Mouse (Mus musculus) limb, embryonic 10.5 days (tissue): ENCODE measurements around the gene Cops7b. TPM values are rescaled to one million over a fixed set of nuclear protein-coding genes. Genes with fewer than 3 reads are reported as not detected.

Experiments used
- DNase-seq: peaks from one replicate; pipeline ENCODE4 v3.0.0-alpha.2; 2017; ENCODE audit warnings: low spot score
- H3K27ac ChIP-seq: fragments of 300-500 bp; sonication (generic); 2 replicates; pipeline ENCODE4 v1.5.1; 2016; ENCODE audit warnings: mild to moderate bottlenecking
- H3K27me3 ChIP-seq: fragments of 300-500 bp; sonication (generic); 2 replicates; pipeline ENCODE4 v1.6.1; 2016; ENCODE audit warnings: low read depth, mild to moderate bottlenecking; ENCODE audit not compliant: poor library complexity, severe bottlenecking
- H3K36me3 ChIP-seq: fragments of 300-500 bp; sonication (generic); 2 replicates; pipeline ENCODE4 v1.6.1; 2016; ENCODE audit warnings: mild to moderate bottlenecking, moderate library complexity
- H3K4me1 ChIP-seq: fragments of 300-500 bp; sonication (generic); 2 replicates; pipeline ENCODE4 v1.6.1; 2016
- H3K4me3 ChIP-seq: fragments of 300-500 bp; sonication (generic); 2 replicates; pipeline ENCODE4 v1.5.1; 2016; ENCODE audit warnings: mild to moderate bottlenecking, moderate library complexity
- H3K9me3 ChIP-seq: fragments of 300-500 bp; sonication (generic); replicated peaks from 2 replicates; pipeline ENCODE4 v1.6.1; 2016; ENCODE audit warnings: mild to moderate bottlenecking
- WGBS: fragments of 180-500 bp; shearing (Covaris S2); methylation state at CpG from one replicate; pipeline ENCODE4 v1.1.7; 2016; 5-methylcytosine and 5-hydroxymethylcytosine counted together
- microRNA-seq: library from miRNA; unstranded; fragments of <30 nt; microRNA quantifications from one replicate; pipeline ENCODE4, GENCODE M21; 2017
- polyA plus RNA-seq: library from polyadenylated mRNA; unstranded; fragments of >200 nt; fragmentation: Nextera tagmentation; extraction: Ambion mirVana; gene quantifications from 2 replicates; pipeline ENCODE4 v1.2.1, GENCODE M21; 2016

Gene Cops7b
- polyA plus RNA-seq, 1 experiment from 2014 or later: 77.0 TPM

DNA sequence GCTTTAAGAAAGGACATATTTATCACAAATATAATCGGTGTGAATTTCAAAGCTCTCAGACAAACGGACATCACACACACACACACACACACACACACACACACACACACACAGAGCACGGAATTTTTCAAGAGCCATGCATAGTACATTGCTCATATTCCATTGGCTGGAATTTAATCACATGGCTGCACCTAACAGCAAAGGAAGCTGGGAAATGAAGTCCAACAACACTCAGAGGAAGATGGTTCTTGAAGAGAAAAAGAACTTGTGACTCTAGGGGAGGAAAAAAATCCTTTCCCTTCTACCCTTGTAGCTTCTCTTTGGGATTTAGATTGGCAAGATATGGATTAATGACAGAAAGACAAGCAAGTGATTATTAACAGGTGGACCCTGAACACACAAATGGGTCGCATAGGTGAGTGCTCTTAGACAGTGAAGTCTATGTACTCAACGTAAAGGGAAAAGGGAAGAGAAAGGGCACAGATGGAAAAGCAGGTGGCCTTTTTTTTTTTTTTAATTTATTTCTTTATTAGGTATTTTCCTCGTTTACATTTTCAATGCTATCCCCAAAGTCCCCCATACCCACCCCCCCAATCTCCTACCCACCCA is 52.2 kb downstream of the Cops7b start:
- no peak overlapping the region; the same call in 1 of the 2 replicates for H3K4me3 ChIP-seq
- no peak overlapping the region for H3K27ac ChIP-seq
- 56% methylated on average over 6 of the region's 6 CpGs for WGBS
- H3K27me3 ChIP-seq: no peaks in the 10 kb centered on the region
- H3K4me1 ChIP-seq: peaks cover 23% of the 10 kb centered on the region
- H3K9me3 ChIP-seq: no peaks in the 10 kb centered on the region
- DNase-seq: no peak
- no peaks in the 10 kb centered on the region for H3K36me3 ChIP-seq

DNA sequence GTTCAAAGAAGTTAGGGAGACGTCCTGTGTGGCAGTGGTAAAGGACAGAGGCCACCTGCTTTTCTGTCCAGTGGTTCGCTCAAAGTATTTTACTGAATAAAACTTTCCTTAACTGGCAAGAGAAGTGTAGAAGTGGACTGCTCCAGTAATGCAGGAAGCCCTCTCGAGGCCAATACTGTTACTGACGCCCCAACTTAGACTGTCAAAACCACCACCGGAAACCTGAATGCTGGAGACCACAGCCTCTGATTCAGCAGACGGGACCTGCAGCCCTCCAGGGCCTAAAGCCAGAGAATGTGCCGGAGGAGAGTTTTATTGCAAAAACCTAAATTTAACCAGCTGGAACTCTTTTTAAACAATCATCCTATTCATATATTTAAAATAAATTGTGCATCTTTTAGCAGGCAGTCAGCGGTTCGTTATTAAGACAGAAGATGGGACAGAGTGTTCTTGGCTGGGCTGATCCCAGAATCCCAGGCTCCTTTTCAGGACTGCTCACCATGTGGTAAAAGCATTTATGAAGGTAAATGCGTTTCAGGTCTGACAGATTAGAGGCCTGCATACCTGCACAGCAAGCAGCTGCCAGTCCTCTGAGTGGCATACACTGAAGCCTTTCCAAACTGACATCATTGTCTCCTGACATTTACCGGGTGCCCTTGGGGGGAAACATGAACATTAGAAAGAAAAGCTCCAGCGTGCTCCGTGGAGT is 60.6 kb downstream of the Cops7b start:
- no peak overlapping the region for H3K27ac ChIP-seq
- H3K9me3 ChIP-seq: no peaks in the 10 kb centered on the region
- no peak overlapping the region for H3K4me3 ChIP-seq
- H3K27me3 ChIP-seq: no peaks in the 10 kb centered on the region
- no peaks in the 10 kb centered on the region for H3K36me3 ChIP-seq
- no peak for DNase-seq
- H3K4me1 ChIP-seq: no peaks in the 10 kb centered on the region
- WGBS: 80% methylated on average over 13 of the region's 13 CpGs

DNA sequence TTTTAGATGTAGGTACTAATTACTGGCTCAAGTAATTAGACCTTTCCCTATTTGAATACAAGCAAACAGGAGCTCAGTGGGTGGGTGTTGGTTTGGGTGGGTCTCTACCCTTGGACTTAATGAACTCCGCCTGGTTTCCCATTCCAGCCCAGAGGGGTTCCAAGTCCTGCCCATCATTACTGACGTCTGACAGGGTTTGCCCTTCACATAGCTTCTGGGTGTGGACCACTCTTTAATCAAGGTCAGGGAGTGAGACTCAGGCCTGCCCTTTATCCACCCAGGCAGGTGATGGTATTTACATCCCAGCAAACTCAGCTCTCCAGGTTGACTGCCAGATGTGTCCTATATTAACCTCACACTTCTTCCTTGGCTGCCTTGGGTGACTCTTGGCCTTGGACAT is 64.8 kb downstream of the Cops7b start:
- Histone ChIP-seq H3K36me3 (no peaks in the 10 kb centered on the region), H3K27me3 (no peaks in the 10 kb centered on the region), H3K9me3 (no peaks in the 10 kb centered on the region), H3K4me1 (no peaks in the 10 kb centered on the region), H3K4me3 (no peak overlapping the region), H3K27ac (no peak overlapping the region)
- DNase-seq: no peak
- WGBS: 57% methylated on average over 2 of the region's 2 CpGs

DNA sequence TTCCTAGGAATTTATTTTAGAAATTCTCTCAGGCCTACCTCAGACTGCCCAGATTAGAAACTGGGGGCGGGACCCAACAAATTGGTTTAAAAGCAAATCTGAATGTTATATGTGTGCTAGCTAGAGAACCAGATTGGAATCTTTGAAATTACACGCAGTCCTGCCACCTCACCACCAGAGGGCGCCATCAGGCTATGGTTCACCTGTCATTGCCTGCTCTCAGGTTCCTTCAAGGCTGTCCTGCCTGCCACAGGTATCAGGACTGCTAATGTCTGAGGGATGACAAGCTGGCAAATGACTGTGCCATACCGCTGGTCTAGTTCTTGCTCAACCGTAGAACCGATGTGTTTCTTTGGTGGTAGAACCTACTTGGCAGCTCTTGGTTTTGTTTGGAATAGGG is 67.6 kb downstream of the Cops7b start:
- peak; percentile 85 for DNase-seq
- H3K9me3 ChIP-seq: no peaks in the 10 kb centered on the region
- WGBS: 18% methylated on average over 6 of the region's 6 CpGs
- H3K4me3 ChIP-seq: no peak overlapping the region
- no peaks in the 10 kb centered on the region for H3K4me1 ChIP-seq
- H3K27ac ChIP-seq: no peak overlapping the region
- H3K27me3 ChIP-seq: no peaks in the 10 kb centered on the region
- H3K36me3 ChIP-seq: no peaks in the 10 kb centered on the region

DNA sequence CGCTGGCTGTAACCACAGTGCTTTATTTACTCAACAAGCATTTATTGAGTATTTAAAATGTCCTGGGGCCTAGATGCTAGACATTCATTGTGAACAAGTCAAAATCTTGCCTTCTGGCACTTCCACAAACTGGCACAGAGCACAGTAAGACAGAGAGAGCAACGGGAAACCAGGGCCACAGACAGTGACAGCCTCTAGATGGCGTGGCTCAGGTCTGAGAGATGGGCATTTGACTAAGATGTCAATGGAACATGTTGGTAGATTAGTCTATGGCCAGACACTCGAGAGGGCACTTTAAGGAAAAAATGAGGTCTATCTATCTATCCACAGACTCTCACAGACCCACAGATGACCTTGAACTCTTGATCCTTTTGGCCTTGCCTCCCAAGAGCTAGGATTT is 70.0 kb downstream of the Cops7b start:
- Histone ChIP-seq H3K27me3 (no peaks in the 10 kb centered on the region), H3K4me1 (no peaks in the 10 kb centered on the region), H3K4me3 (no peak overlapping the region), H3K36me3 (no peaks in the 10 kb centered on the region), H3K27ac (no peak overlapping the region), H3K9me3 (no peaks in the 10 kb centered on the region)
- no peak for DNase-seq
- WGBS: 64% methylated on average over 4 of the region's 4 CpGs

DNA sequence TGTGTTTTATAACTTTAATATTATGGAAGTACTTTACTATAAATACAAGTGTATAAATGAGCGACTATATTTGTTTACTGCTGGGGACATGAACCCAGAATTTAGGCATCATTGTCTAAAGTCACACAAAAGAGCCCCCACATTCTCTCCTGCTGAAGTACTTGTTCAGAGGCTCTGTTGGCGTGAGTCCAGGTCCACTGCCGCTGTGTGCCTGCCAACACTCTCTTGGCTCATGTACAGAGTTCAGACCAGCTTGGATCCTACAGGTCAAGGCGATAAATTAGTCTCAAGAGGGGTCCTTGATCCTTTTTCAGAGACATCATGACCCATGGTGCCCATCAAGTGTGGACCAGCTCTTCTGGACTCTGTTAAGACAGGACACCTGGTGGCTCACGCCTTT is 74.4 kb downstream of the Cops7b start:
- Histone ChIP-seq H3K4me3 (no peak overlapping the region), H3K9me3 (no peaks in the 10 kb centered on the region), H3K27ac (no peak overlapping the region), H3K27me3 (no peaks in the 10 kb centered on the region), H3K4me1 (peaks cover 4% of the 10 kb centered on the region; the same call in 1 of the 2 replicates), H3K36me3 (no peaks in the 10 kb centered on the region)
- no peak for DNase-seq
- WGBS: 93% methylated on average over 5 of the region's 5 CpGs

Small RNA genes within 50 kb of the gene (microRNA-seq; reads per million reads assigned to microRNA genes)
- not detected for gene Gm22955

Other genes with a start within 250 kb of the Cops7b start
- gene Ncl, start 223.5 kb upstream of the Cops7b start, polyA plus RNA-seq: 554 and 638 TPM in 2 replicates
- gene Nmur1, start 156.7 kb upstream of the Cops7b start, polyA plus RNA-seq: 0.15 and 0.24 TPM in 2 replicates
- not detected in 2 replicates for gene Tex44, start 156.6 kb upstream of the Cops7b start, polyA plus RNA-seq
- 3,283 and 3,422 TPM in 2 replicates for gene Ptma, start 56.2 kb upstream of the Cops7b start, polyA plus RNA-seq
- 60.5 and 74.6 TPM in 2 replicates for gene Pde6d, start 275 bp upstream of the Cops7b start, polyA plus RNA-seq
- gene Nppc, start 87.7 kb downstream of the Cops7b start, polyA plus RNA-seq: 0.34 and 0.59 TPM in 2 replicates
- 27.1 and 34.7 TPM in 2 replicates for gene Dis3l2, start 120.9 kb downstream of the Cops7b start, polyA plus RNA-seq